Mouse (Mus musculus): ENCODE data around the gene Zfp941. TPM values are rescaled to one million over a fixed set of nuclear protein-coding genes. Genes with fewer than 3 reads are reported as not detected.

Gene Zfp941
- polyA plus RNA-seq, 1 experiment from 2014 or later = 1.3 TPM

DNA sequence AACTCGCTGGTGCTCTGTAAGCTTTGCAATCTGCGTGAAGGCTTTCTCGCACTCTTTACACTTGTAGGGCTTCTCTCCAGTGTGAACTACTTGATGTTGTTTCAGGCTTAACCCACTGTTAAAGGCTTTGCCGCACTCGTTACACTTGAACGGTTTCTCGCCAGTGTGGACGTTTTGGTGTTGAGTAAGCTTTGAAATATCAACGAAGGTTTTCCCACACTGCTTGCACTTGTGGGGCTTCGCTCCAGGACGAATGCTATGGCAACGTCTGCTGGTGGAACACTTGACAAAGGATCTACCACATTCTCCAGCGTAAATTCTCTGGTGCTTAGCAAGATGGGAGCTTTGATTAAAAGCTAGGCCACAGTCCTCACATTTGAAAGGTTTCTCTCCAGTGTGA is 10.3 kb downstream of the Zfp941 start:
- 77% methylated on average over 13 of the region's 13 CpGs for WGBS
- H3K36me3 ChIP-seq (ENCODE audit: insufficient read depth, low read length) = 0 out of 2 replicates have a peak, but pooled peaks cover 3% of the 10 kb centered on the region

GRCm38 (mm10) chr7:140810496-140810895 is 11.5 kb downstream of the Zfp941 start:
- Histone ChIP-seq H3K27me3 (ENCODE audit: insufficient read depth, low read length) (no peaks in the 10 kb centered on the region), H3K4me2 (ENCODE audit: low read length) (no peak overlapping the region), H3K9me3 (replicated peaks; ENCODE audit: low read length) (no peaks in the 10 kb centered on the region), H3K4me3 (replicated peaks; ENCODE audit: low read depth, low read length) (no peak overlapping the region), H3K4me1 (replicated peaks; ENCODE audit: insufficient read depth, low read length) (no peaks in the 10 kb centered on the region), H3K27ac (no peak overlapping the region), H3K36me3 (ENCODE audit: insufficient read depth, low read length) (0 out of 2 replicates have a peak, but pooled peaks cover 3% of the 10 kb centered on the region), H3K9ac (ENCODE audit: low read depth, low read length) (no peak overlapping the region)
- TF ChIP-seq CTCF (IDR thresholded peaks at IDR 0.05; ENCODE audit: low read depth) = peak; percentile 40
- ATAC-seq (replicated peaks; ENCODE audit: low FRiP score, low read depth) = no peak
- no peak for DNase-seq (ENCODE audit: low spot score)
- 90% methylated on average over 6 of the region's 6 CpGs for WGBS

More for the DNA sequence above, 10.3 kb downstream of the Zfp941 start:
- H3K27ac ChIP-seq = no peak overlapping the region
- no peak overlapping the region for H3K9ac ChIP-seq (ENCODE audit: low read depth, low read length)
- no peaks in the 10 kb centered on the region for H3K27me3 ChIP-seq (ENCODE audit: insufficient read depth, low read length)
- H3K4me2 ChIP-seq (ENCODE audit: low read length) = no peak overlapping the region
- no peak overlapping the region for H3K4me3 ChIP-seq (replicated peaks; ENCODE audit: low read depth, low read length)
- TF ChIP-seq CTCF (IDR thresholded peaks at IDR 0.05; ENCODE audit: low read depth) = no peak
- no peak for DNase-seq (ENCODE audit: low spot score)
- no peak for ATAC-seq (replicated peaks; ENCODE audit: low FRiP score, low read depth)
- no peaks in the 10 kb centered on the region for H3K9me3 ChIP-seq (replicated peaks; ENCODE audit: low read length)
- no peaks in the 10 kb centered on the region for H3K4me1 ChIP-seq (replicated peaks; ENCODE audit: insufficient read depth, low read length)

DNA sequence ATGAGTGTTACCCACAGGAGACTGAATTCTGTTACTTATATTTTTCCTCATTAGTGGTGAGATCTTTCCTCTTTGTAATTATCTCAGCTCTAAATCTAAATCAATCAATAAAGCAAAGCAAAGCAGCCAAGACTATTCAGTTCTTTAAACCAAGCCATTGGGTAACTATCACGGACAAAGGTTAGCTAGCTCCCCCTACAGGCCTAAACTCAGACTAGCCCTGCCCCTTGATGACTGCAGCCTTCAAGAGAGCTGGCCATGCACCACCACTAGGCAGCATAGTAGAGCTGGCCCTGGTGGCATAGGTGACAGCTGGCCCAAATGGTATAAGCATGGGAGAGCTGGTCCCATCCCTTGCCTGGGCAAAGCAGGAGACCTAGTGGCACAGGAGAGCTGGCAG is 16.3 kb downstream of the Zfp941 start:
- WGBS = 25% methylated on average over 1 of the region's 1 CpGs
- ATAC-seq (replicated peaks; ENCODE audit: low FRiP score, low read depth) (no peak), DNase-seq (ENCODE audit: low spot score) (peak; percentile 47)
- H3K4me3 ChIP-seq (replicated peaks; ENCODE audit: low read depth, low read length) = no peak overlapping the region
- no peaks in the 10 kb centered on the region for H3K9me3 ChIP-seq (replicated peaks; ENCODE audit: low read length)
- peak; percentile 73 for TF ChIP-seq CTCF (IDR thresholded peaks at IDR 0.05; ENCODE audit: low read depth)
- no peaks in the 10 kb centered on the region for H3K27me3 ChIP-seq (ENCODE audit: insufficient read depth, low read length)
- H3K9ac ChIP-seq (ENCODE audit: low read depth, low read length) = no peak overlapping the region
- H3K27ac ChIP-seq = no peak overlapping the region
- H3K4me2 ChIP-seq (ENCODE audit: low read length) = no peak overlapping the region
- no peaks in the 10 kb centered on the region for H3K4me1 ChIP-seq (replicated peaks; ENCODE audit: insufficient read depth, low read length)
- H3K36me3 ChIP-seq (ENCODE audit: insufficient read depth, low read length) = no peaks in the 10 kb centered on the region

DNA sequence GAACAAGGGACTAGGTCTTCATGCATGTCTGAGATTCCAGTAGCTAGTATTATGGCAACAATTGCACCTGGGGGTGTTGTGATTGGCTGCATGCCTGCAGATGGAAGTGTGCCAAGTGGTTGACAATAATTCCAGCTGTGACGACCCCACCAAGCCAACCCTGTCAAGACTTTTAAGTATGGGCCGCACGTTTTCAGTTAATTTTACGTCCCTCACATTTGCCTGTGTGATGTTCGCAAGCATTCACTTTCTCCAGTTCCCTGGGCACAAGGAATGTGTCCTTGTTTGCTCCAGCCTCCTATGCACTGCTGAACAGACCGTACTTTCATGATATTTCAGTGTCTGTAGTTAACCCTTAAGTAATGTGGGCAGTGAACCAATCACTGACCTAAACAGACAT is 19.3 kb downstream of the Zfp941 start:
- 19% methylated on average over 6 of the region's 6 CpGs for WGBS
- peak; percentile 17 for DNase-seq (ENCODE audit: low spot score)
- H3K9ac ChIP-seq (ENCODE audit: low read depth, low read length) = no peak overlapping the region
- H3K27me3 ChIP-seq (ENCODE audit: insufficient read depth, low read length) = no peaks in the 10 kb centered on the region
- no peak for TF ChIP-seq CTCF (IDR thresholded peaks at IDR 0.05; ENCODE audit: low read depth)
- H3K27ac ChIP-seq = no peak overlapping the region
- H3K4me2 ChIP-seq (ENCODE audit: low read length) = no peak overlapping the region
- H3K4me1 ChIP-seq (replicated peaks; ENCODE audit: insufficient read depth, low read length) = no peaks in the 10 kb centered on the region
- no peak overlapping the region for H3K4me3 ChIP-seq (replicated peaks; ENCODE audit: low read depth, low read length)
- no peaks in the 10 kb centered on the region for H3K36me3 ChIP-seq (ENCODE audit: insufficient read depth, low read length)
- H3K9me3 ChIP-seq (replicated peaks; ENCODE audit: low read length) = no peaks in the 10 kb centered on the region
- ATAC-seq (replicated peaks; ENCODE audit: low FRiP score, low read depth) = 0 out of 2 replicates have a peak, but pooled peaks have one; percentile 52

GRCm38 (mm10) chr7:140798212-140798611 is 23.8 kb downstream of the Zfp941 start:
- ATAC-seq (replicated peaks; ENCODE audit: low FRiP score, low read depth) = no peak
- H3K36me3 ChIP-seq (ENCODE audit: insufficient read depth, low read length) = no peaks in the 10 kb centered on the region
- DNase-seq (ENCODE audit: low spot score) = no peak
- H3K4me1 ChIP-seq (replicated peaks; ENCODE audit: insufficient read depth, low read length) = no peaks in the 10 kb centered on the region
- H3K4me3 ChIP-seq (replicated peaks; ENCODE audit: low read depth, low read length) = no peak overlapping the region
- H3K27ac ChIP-seq = no peak overlapping the region
- no peak overlapping the region for H3K4me2 ChIP-seq (ENCODE audit: low read length)
- WGBS = 54% methylated on average over 2 of the region's 2 CpGs
- no peak overlapping the region for H3K9ac ChIP-seq (ENCODE audit: low read depth, low read length)
- H3K9me3 ChIP-seq (replicated peaks; ENCODE audit: low read length) = no peaks in the 10 kb centered on the region
- H3K27me3 ChIP-seq (ENCODE audit: insufficient read depth, low read length) = no peaks in the 10 kb centered on the region
- TF ChIP-seq CTCF (IDR thresholded peaks at IDR 0.05; ENCODE audit: low read depth) = no peak

GRCm38 (mm10) chr7:140797619-140798018 is 24.4 kb downstream of the Zfp941 start:
- no peak for TF ChIP-seq CTCF (IDR thresholded peaks at IDR 0.05; ENCODE audit: low read depth)
- Histone ChIP-seq H3K36me3 (ENCODE audit: insufficient read depth, low read length) (no peaks in the 10 kb centered on the region), H3K4me3 (replicated peaks; ENCODE audit: low read depth, low read length) (no peak overlapping the region), H3K4me1 (replicated peaks; ENCODE audit: insufficient read depth, low read length) (no peaks in the 10 kb centered on the region), H3K27ac (no peak overlapping the region), H3K9me3 (replicated peaks; ENCODE audit: low read length) (no peaks in the 10 kb centered on the region), H3K4me2 (ENCODE audit: low read length) (no peak overlapping the region), H3K9ac (ENCODE audit: low read depth, low read length) (no peak overlapping the region), H3K27me3 (ENCODE audit: insufficient read depth, low read length) (no peaks in the 10 kb centered on the region)
- no peak; the same call in 1 of the 2 replicates for ATAC-seq (replicated peaks; ENCODE audit: low FRiP score, low read depth)
- WGBS = 92% methylated on average over 3 of the region's 3 CpGs
- no peak for DNase-seq (ENCODE audit: low spot score)

DNA sequence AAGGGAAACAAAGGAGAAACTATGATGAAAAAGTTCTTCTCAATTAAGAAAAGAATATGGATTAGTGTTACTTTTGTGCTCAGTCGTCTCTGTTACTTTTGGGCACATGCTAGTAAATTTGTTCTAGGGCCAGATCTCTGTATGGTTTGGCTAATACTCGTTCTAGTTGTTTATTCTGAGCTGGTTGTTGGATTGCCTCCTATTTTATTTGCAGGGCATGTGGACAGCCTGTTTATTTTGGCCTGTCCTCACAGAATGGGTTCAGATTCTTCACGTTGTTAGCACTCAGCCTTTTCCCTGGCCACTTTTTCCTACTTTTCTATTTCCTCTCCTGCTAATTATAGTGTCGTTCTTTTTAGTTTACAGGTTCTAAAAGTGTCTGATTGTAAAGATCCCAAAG is 28.4 kb downstream of the Zfp941 start:
- DNase-seq (ENCODE audit: low spot score) (no peak), ATAC-seq (replicated peaks; ENCODE audit: low FRiP score, low read depth) (no peak)
- no peak for TF ChIP-seq CTCF (IDR thresholded peaks at IDR 0.05; ENCODE audit: low read depth)
- Histone ChIP-seq H3K9ac (ENCODE audit: low read depth, low read length) (no peak overlapping the region), H3K27ac (no peak overlapping the region), H3K27me3 (ENCODE audit: insufficient read depth, low read length) (no peaks in the 10 kb centered on the region), H3K9me3 (replicated peaks; ENCODE audit: low read length) (no peaks in the 10 kb centered on the region), H3K36me3 (ENCODE audit: insufficient read depth, low read length) (no peaks in the 10 kb centered on the region), H3K4me2 (ENCODE audit: low read length) (no peak overlapping the region), H3K4me3 (replicated peaks; ENCODE audit: low read depth, low read length) (no peak overlapping the region), H3K4me1 (replicated peaks; ENCODE audit: insufficient read depth, low read length) (no peaks in the 10 kb centered on the region)
- WGBS = 53% methylated on average over 4 of the region's 4 CpGs
